Mouse (Mus musculus) megakaryocyte progenitor cell, adult 5-6 weeks (primary cell): Measurements from ENCODE around the gene Foxe1. TPM values are rescaled to one million over a fixed set of nuclear protein-coding genes. Genes with fewer than 3 reads are reported as not detected.
A peak's percentile ranks its signal among the peaks of the same experiment; 100 is the strongest.

Experiments used
- ATAC-seq: replicated peaks from 2 replicates; pipeline ENCODE4 v1.8.0; 2016; ENCODE audit warnings: mild to moderate bottlenecking, moderate TSS enrichment, inconsistent platforms; ENCODE audit not compliant: poor library complexity
- total RNA-seq, 2 experiments: library from RNA; stranded (forward) in 1 of 2; stranded (reverse) in 1 of 2; fragments of 157-497, 149-512 nt in 1 of 2; fragments of 200-1000 nt in 1 of 2; gene quantifications; 2 replicates each; pipeline versions ENCODE4 v1.2.3 to v1.2.4; 2015 to 2017

The Foxe1 gene
- total RNA-seq, 2 experiments from 2014 or later, result not detected

DNA sequence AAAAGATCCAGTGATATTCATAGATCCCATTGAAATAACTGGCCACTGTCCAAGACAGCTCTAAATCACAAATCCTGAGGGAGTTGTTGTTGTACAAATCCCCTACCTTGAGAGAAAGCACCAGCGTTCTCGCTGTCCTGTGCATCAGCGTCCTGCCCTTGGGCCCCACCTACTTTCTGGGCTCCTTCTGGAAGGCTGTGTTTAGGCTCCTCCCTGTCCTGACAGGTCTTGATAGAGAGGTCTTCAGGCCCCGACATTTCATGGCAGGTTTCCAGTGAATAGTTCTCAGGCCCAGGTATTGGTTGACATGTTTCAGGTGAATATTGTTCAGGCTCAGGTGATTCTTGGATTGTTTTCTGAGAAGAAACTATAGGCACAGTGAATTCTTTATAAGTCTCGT lies 52.3 kb downstream of the Foxe1 start:
- ATAC-seq, result peak; percentile 81

Other genes starting within 250 kb of the Foxe1 start
- gene Ncbp1, start 205.0 kb upstream of the Foxe1 start, total RNA-seq (2015), result 81.5 and 82.3 TPM in 2 replicates
- 108 and 109 TPM in 2 replicates for gene Ncbp1, start 205.0 kb upstream of the Foxe1 start, total RNA-seq (2017)
- gene Tstd2, start 204.9 kb upstream of the Foxe1 start, total RNA-seq (2015), result 22.1 and 23.8 TPM in 2 replicates
- gene Tstd2, start 204.9 kb upstream of the Foxe1 start, total RNA-seq (2017), result 30.9 and 40.3 TPM in 2 replicates
- gene Xpa, start 147.3 kb upstream of the Foxe1 start, total RNA-seq (2015), result 32.8 and 48.7 TPM in 2 replicates
- gene Xpa, start 147.3 kb upstream of the Foxe1 start, total RNA-seq (2017), result 30.5 and 32.7 TPM in 2 replicates
- 6.7 and 9.1 TPM in 2 replicates for gene Trmo, start 45.8 kb downstream of the Foxe1 start, total RNA-seq (2015)
- gene Trmo, start 45.8 kb downstream of the Foxe1 start, total RNA-seq (2017), result 12.6 and 14.4 TPM in 2 replicates
- 11.7 and 25.5 TPM in 2 replicates for gene Hemgn, start 69.9 kb downstream of the Foxe1 start, total RNA-seq (2015)
- gene Hemgn, start 69.9 kb downstream of the Foxe1 start, total RNA-seq (2017), result 9.6 and 20.6 TPM in 2 replicates
- 743 and 817 TPM in 2 replicates for gene Anp32b, start 107.3 kb downstream of the Foxe1 start, total RNA-seq (2015)
- gene Anp32b, start 107.3 kb downstream of the Foxe1 start, total RNA-seq (2017), result 148 and 191 TPM in 2 replicates
- gene Nans, start 145.6 kb downstream of the Foxe1 start, total RNA-seq (2015), result 71.5 and 73.9 TPM in 2 replicates
- gene Nans, start 145.6 kb downstream of the Foxe1 start, total RNA-seq (2017), result 83.3 and 84.5 TPM in 2 replicates
- gene Trim14, start 192.5 kb downstream of the Foxe1 start, total RNA-seq (2015), result 11.5 and 11.7 TPM in 2 replicates
- gene Trim14, start 192.5 kb downstream of the Foxe1 start, total RNA-seq (2017), result 16.5 and 25.2 TPM in 2 replicates